Mouse (Mus musculus): Measurements from ENCODE around the gene Stat2. TPM values are rescaled to one million over a fixed set of nuclear protein-coding genes. Genes with fewer than 3 reads are reported as not detected.
A peak's percentile ranks its signal among the peaks of the same experiment; 100 is the strongest.

Gene Stat2
- 12.0 and 14.0 TPM in 2 replicates for polyA plus RNA-seq (2014; fragmentation: Nextera tagmentation; extraction: Ambion mirVana)

DNA sequence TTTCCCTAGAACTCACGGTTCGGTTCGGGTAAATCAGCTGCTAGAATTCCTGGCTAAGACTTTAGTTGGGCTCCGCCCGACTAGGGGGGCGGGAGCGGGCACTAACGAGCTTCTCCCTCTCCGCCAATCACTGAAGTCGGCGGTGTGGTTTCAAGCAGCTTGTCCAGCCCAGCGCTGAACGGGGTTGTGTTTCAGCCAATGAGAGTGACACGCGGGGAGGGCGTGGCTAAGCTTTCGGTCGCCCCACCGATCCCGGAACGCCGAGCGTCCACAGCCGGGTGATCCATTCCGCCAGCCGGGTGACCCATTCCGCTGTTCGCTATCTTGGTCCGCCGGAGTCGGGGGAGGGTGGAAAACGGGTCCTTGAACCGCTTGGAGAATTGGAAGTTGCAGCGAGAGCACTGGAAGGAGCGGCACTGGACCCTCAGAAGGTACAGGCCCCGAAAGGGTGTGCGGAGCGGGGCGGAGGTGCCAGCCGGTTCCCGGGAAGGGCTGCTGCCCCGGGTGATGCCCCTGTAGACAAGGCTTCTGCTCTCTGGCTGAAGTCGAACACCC lies at the start of gene Stat2:
Stat2 (plus strand) TSS at position 273 of the 555 bp plus-strand sequence.
- H3K9me3 ChIP-seq (ENCODE audit: control insufficient read depth, low read length): no peaks in the 10 kb centered on the region
- H3K4me1 ChIP-seq (ENCODE audit: control insufficient read depth, insufficient read depth, low read length): no peaks in the 10 kb centered on the region
- H3K36me3 ChIP-seq (ENCODE audit: control insufficient read depth, insufficient read depth, low read length): no peaks in the 10 kb centered on the region
- H3K9ac ChIP-seq (ENCODE audit: low read length): peak within 1 kb of the TSS; percentile 75
- peak within 1 kb of the TSS; percentile 69 for H3K4me3 ChIP-seq (ENCODE audit: low read depth, low read length)
- peak within 1 kb of the TSS; percentile 57 for H3K4me2 ChIP-seq (ENCODE audit: low read depth, severe bottlenecking)
- no peaks in the 10 kb centered on the region for H3K27me3 ChIP-seq (ENCODE audit: control insufficient read depth, insufficient read depth, low read length)
- ATAC-seq (ENCODE audit: insufficient number of reproducible peaks, low FRiP score, low TSS enrichment, low read depth): peak; percentile 96
- peak within 1 kb of the TSS; percentile 23; the same call in 1 of the 2 replicates for H3K27ac ChIP-seq (replicated peaks; ENCODE audit: low read depth, low read length)
- DNase-seq (ENCODE audit: low spot score): peak; percentile 96
- WGBS: under 1% methylated on average over 43 of the region's 43 CpGs

DNA sequence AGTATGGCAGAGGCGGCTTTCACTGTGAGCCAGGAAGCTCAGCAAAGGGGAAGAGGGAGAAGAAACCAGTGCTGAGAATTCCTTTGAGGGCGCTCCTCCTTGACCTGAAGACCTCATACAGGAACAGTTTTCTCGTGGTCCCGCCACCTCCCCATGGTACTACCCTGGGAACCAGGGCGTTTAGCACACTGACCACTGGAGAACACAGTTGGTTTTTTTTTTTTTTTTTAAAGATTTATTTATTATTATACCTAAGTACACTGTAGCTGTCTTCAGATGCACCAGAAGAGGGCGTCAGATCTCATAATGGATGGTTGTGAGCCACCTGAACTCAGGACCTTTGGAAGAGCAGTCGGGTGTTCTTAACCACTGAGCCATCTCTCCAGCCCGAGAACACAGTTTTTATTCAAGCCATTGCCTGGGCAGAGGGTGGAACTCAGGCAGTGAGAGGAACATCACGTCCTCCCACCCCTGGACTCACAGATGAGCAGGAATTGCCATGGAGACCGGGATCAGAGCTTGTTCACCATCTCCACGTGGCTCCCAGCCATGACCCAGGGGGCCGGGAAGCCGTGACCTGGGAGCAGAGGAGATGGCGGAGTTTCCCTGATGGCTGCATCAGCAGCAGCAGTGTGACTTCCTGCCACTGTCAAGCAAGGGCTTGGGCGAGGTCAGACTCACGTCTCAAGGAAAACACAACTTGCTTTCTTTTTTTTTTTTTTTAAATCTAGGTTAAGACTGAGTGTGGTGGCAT lies 48.6 kb upstream of the Stat2 start:
- no peak overlapping the region for H3K4me3 ChIP-seq (ENCODE audit: low read depth, low read length)
- H3K27ac ChIP-seq (replicated peaks; ENCODE audit: low read depth, low read length): no peak overlapping the region
- ATAC-seq (ENCODE audit: insufficient number of reproducible peaks, low FRiP score, low TSS enrichment, low read depth) (no peak), DNase-seq (ENCODE audit: low spot score) (no peak)
- WGBS: 61% methylated on average over 16 of the region's 16 CpGs
- H3K9ac ChIP-seq (ENCODE audit: low read length): no peak overlapping the region
- H3K9me3 ChIP-seq (ENCODE audit: control insufficient read depth, low read length): no peaks in the 10 kb centered on the region
- H3K36me3 ChIP-seq (ENCODE audit: control insufficient read depth, insufficient read depth, low read length): no peaks in the 10 kb centered on the region
- no peaks in the 10 kb centered on the region for H3K27me3 ChIP-seq (ENCODE audit: control insufficient read depth, insufficient read depth, low read length)
- no peak overlapping the region for H3K4me2 ChIP-seq (ENCODE audit: low read depth, severe bottlenecking)
- peaks cover 8% of the 10 kb centered on the region; the same call in 1 of the 2 replicates for H3K4me1 ChIP-seq (ENCODE audit: control insufficient read depth, insufficient read depth, low read length)

DNA sequence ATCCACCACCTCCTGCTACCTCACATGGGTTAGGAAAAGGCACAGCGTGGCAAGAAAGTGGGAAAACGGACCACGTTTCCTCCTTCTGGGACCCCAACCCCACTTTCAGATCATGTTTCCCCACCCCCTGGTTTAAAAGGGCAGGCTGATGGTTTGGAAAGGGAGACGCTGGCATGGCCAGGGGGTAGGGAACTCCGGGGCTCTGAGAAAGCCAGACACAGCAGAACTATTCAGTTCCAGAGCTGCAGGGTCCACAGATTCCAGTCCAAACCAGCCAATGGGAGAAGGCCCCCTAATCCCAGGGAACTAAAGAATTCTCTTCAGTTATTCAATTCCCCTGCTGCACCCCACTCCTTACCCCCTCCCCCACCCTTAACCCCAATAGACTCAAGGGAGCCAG lies 45.3 kb upstream of the Stat2 start:
- Histone ChIP-seq H3K27ac (replicated peaks; ENCODE audit: low read depth, low read length) (no peak overlapping the region), H3K9ac (ENCODE audit: low read length) (no peak overlapping the region), H3K36me3 (ENCODE audit: control insufficient read depth, insufficient read depth, low read length) (no peaks in the 10 kb centered on the region), H3K27me3 (ENCODE audit: control insufficient read depth, insufficient read depth, low read length) (no peaks in the 10 kb centered on the region), H3K9me3 (ENCODE audit: control insufficient read depth, low read length) (no peaks in the 10 kb centered on the region), H3K4me3 (ENCODE audit: low read depth, low read length) (no peak overlapping the region), H3K4me2 (ENCODE audit: low read depth, severe bottlenecking) (no peak overlapping the region), H3K4me1 (ENCODE audit: control insufficient read depth, insufficient read depth, low read length) (peaks cover 11% of the 10 kb centered on the region)
- WGBS: 39% methylated on average over 5 of the region's 5 CpGs
- ATAC-seq (ENCODE audit: insufficient number of reproducible peaks, low FRiP score, low TSS enrichment, low read depth) (no peak), DNase-seq (ENCODE audit: low spot score) (no peak)

DNA sequence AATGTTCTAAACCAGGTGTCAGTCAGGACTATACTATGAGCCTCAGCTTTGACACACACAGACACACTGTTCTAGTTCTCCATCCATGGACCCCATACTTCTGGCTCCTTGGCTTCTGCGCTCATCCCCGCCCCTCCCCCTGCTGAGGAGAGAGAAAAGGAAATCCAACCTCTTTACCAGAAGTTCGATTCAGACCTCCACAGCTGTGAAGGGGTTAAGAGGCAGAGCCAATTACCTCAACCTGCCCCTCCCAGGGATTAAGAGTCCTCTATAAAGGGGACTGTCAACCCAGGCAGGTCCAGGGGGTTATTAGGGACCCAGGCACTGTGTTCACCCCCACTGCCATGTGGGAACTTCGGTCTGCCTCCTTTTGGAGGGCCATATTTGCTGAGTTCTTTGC lies 44.8 kb upstream of the Stat2 start, which contains the start of gene Mip:
Mip (plus strand) TSS at position 301 of the 400 bp plus-strand sequence.
- Histone ChIP-seq H3K27ac (replicated peaks; ENCODE audit: low read depth, low read length) (no peak within 1 kb of the TSS), H3K4me2 (ENCODE audit: low read depth, severe bottlenecking) (no peak within 1 kb of the TSS), H3K4me3 (ENCODE audit: low read depth, low read length) (no peak within 1 kb of the TSS), H3K27me3 (ENCODE audit: control insufficient read depth, insufficient read depth, low read length) (no peaks in the 10 kb centered on the region), H3K9me3 (ENCODE audit: control insufficient read depth, low read length) (no peaks in the 10 kb centered on the region), H3K36me3 (ENCODE audit: control insufficient read depth, insufficient read depth, low read length) (no peaks in the 10 kb centered on the region), H3K4me1 (ENCODE audit: control insufficient read depth, insufficient read depth, low read length) (peaks cover 12% of the 10 kb centered on the region), H3K9ac (ENCODE audit: low read length) (no peak within 1 kb of the TSS)
- WGBS: 45% methylated on average over 4 of the region's 4 CpGs
- ATAC-seq (ENCODE audit: insufficient number of reproducible peaks, low FRiP score, low TSS enrichment, low read depth): no peak
- DNase-seq (ENCODE audit: low spot score): no peak

DNA sequence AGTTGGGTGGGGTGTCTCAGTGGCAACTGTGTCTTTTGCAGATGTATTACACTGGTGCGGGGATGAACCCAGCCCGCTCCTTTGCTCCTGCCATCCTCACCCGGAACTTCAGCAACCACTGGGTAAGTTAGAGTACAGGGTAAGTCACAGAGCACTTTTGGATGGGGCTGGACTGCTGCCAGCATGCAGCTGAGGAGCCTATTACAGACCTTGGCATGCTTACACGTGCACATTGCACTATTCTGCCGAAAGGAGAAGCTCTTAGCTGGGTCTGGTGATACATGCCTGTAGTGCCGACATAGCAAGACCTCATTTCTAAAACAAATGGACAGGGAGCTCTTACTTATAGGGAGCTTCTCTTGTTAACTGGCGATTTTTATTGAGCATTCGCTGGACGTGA lies 42.8 kb upstream of the Stat2 start:
- WGBS: 91% methylated on average over 9 of the region's 9 CpGs
- Histone ChIP-seq H3K9ac (ENCODE audit: low read length) (no peak overlapping the region), H3K4me2 (ENCODE audit: low read depth, severe bottlenecking) (no peak overlapping the region), H3K9me3 (ENCODE audit: control insufficient read depth, low read length) (no peaks in the 10 kb centered on the region), H3K36me3 (ENCODE audit: control insufficient read depth, insufficient read depth, low read length) (no peaks in the 10 kb centered on the region), H3K27me3 (ENCODE audit: control insufficient read depth, insufficient read depth, low read length) (no peaks in the 10 kb centered on the region), H3K4me3 (ENCODE audit: low read depth, low read length) (no peak overlapping the region), H3K4me1 (ENCODE audit: control insufficient read depth, insufficient read depth, low read length) (peaks cover 16% of the 10 kb centered on the region), H3K27ac (replicated peaks; ENCODE audit: low read depth, low read length) (no peak overlapping the region)
- DNase-seq (ENCODE audit: low spot score) (no peak), ATAC-seq (ENCODE audit: insufficient number of reproducible peaks, low FRiP score, low TSS enrichment, low read depth) (no peak)

DNA sequence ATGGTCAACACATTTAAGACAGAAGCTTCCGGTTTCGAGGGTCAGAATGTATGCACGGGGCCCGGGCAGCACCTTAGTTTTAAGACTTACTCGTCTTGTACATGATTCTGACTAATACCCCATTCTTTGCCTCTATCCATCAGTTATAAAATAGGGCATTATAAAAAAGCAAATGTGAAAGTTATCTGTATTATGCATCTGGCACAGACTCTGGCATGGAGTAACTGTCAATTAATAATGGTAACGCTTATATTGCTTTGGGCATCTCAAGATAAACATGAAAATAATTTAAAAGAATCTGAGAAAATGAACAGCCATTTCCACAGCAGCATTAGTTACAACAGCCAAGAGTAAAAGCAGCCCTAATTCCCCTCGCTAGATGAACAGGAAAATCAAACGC lies 42.4 kb upstream of the Stat2 start:
- no peak overlapping the region for H3K9ac ChIP-seq (ENCODE audit: low read length)
- H3K4me2 ChIP-seq (ENCODE audit: low read depth, severe bottlenecking): no peak overlapping the region
- WGBS: 93% methylated on average over 8 of the region's 8 CpGs
- peaks cover 16% of the 10 kb centered on the region for H3K4me1 ChIP-seq (ENCODE audit: control insufficient read depth, insufficient read depth, low read length)
- no peaks in the 10 kb centered on the region for H3K27me3 ChIP-seq (ENCODE audit: control insufficient read depth, insufficient read depth, low read length)
- DNase-seq (ENCODE audit: low spot score) (no peak), ATAC-seq (ENCODE audit: insufficient number of reproducible peaks, low FRiP score, low TSS enrichment, low read depth) (no peak)
- H3K36me3 ChIP-seq (ENCODE audit: control insufficient read depth, insufficient read depth, low read length): no peaks in the 10 kb centered on the region
- no peaks in the 10 kb centered on the region for H3K9me3 ChIP-seq (ENCODE audit: control insufficient read depth, low read length)
- H3K27ac ChIP-seq (replicated peaks; ENCODE audit: low read depth, low read length): no peak overlapping the region
- no peak overlapping the region for H3K4me3 ChIP-seq (ENCODE audit: low read depth, low read length)

DNA sequence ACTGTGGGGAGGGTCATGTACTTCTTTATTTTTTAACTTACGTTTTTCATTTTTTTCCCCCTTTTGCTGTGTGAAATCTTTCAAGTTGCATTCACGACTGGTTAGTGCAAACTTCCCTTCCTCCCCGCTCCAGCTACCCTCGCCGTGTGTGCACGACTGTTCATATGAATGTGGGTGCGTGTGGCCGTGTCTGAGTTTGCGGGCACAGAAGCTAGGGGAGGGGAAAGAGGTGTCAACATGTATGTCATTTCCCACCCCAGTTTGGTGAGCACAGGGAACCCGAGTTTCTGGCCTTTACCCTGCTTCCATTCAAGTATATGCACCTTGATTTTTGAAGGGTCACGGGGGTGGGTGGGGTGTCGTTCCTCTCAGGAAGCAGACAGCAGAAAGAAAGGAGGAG lies 39.8 kb upstream of the Stat2 start:
- peaks cover 2% of the 10 kb centered on the region; the same call in 1 of the 2 replicates for H3K36me3 ChIP-seq (ENCODE audit: control insufficient read depth, insufficient read depth, low read length)
- DNase-seq (ENCODE audit: low spot score) (no peak), ATAC-seq (ENCODE audit: insufficient number of reproducible peaks, low FRiP score, low TSS enrichment, low read depth) (no peak)
- H3K27ac ChIP-seq (replicated peaks; ENCODE audit: low read depth, low read length): peak overlapping the region; percentile 96
- H3K9ac ChIP-seq (ENCODE audit: low read length): peak overlapping the region; percentile 38; the same call in 1 of the 2 replicates
- no peaks in the 10 kb centered on the region for H3K27me3 ChIP-seq (ENCODE audit: control insufficient read depth, insufficient read depth, low read length)
- no peak overlapping the region for H3K4me3 ChIP-seq (ENCODE audit: low read depth, low read length)
- H3K4me2 ChIP-seq (ENCODE audit: low read depth, severe bottlenecking): peak overlapping the region; percentile 68; the same call in 1 of the 2 replicates
- 70% methylated on average over 12 of the region's 12 CpGs for WGBS
- H3K4me1 ChIP-seq (ENCODE audit: control insufficient read depth, insufficient read depth, low read length): peaks cover 15% of the 10 kb centered on the region
- no peaks in the 10 kb centered on the region for H3K9me3 ChIP-seq (ENCODE audit: control insufficient read depth, low read length)

DNA sequence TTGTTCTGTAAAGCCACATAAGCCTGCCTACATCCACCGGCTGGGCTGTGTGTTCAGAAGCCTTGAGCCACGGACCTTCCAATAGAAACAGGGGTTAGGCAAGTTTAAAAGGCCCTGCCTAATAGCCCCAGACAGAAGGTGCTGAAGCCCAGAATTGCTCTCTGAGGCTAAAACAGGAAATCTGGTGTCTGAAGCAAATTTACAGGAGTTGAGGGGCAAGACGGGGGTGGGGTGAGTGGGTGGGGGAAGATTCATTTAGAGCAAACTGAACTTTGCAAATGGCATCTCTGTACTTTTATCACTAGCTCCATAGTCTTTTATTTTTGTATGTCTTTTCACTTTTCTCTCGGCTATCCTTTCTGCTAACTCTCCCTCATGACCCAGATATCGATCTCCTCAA lies 39.2 kb upstream of the Stat2 start:
- 13% methylated on average over 5 of the region's 5 CpGs for WGBS
- DNase-seq (ENCODE audit: low spot score): peak; percentile 42
- peaks cover 15% of the 10 kb centered on the region for H3K4me1 ChIP-seq (ENCODE audit: control insufficient read depth, insufficient read depth, low read length)

More for the DNA sequence above, 39.2 kb upstream of the Stat2 start:
- Histone ChIP-seq H3K4me2 (ENCODE audit: low read depth, severe bottlenecking) (peak overlapping the region; percentile 68), H3K9ac (ENCODE audit: low read length) (peak overlapping the region; percentile 97), H3K27ac (replicated peaks; ENCODE audit: low read depth, low read length) (peak overlapping the region; percentile 96), H3K9me3 (ENCODE audit: control insufficient read depth, low read length) (no peaks in the 10 kb centered on the region), H3K27me3 (ENCODE audit: control insufficient read depth, insufficient read depth, low read length) (no peaks in the 10 kb centered on the region), H3K4me3 (ENCODE audit: low read depth, low read length) (peak overlapping the region; percentile 81), H3K36me3 (ENCODE audit: control insufficient read depth, insufficient read depth, low read length) (peaks cover 2% of the 10 kb centered on the region; the same call in 1 of the 2 replicates)
- no peak for ATAC-seq (ENCODE audit: insufficient number of reproducible peaks, low FRiP score, low TSS enrichment, low read depth)

Measured in limb, embryonic 11.5 days (tissue).